Mouse (Mus musculus): ENCODE data around the gene Btnl9. TPM values are rescaled to one million over a fixed set of nuclear protein-coding genes. Genes with fewer than 3 reads are reported as not detected.
A peak's percentile ranks its signal among the peaks of the same experiment; 100 is the strongest.

Btnl9 gene
- 2.8 and 3.0 TPM in 2 replicates for polyA plus RNA-seq (2015; fragmentation: Nextera tagmentation; extraction: Ambion mirVana)

DNA sequence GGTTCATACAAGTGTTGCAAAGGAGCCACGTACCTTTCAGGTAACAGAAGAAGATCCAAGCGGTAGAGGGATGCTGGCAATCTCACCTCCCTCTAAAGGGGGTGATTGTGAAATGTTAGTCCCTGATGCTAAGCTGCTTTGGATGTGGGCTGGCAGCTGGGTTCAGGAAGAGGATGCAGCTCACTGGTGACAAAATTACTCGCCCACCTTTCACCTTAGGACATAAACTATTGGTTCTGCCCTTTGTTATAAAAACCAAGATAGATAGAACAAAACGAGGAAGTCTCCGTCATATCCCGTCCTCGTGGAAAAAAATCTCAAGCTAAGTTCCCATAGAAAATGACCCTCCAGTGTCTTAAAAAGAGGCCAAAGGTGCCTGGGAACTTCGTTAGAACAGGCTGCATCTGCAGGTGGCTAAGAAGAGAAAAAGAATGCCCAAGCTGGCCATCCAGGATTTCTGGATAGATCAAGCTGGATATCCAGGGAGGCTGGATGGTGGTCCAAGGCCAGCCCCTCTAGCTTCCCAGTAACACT, at the start of gene Btnl9:
Btnl9 (minus strand) TSS at position 205 of the 534 bp plus-strand sequence.
- H3K4me2 ChIP-seq = no peak within 1 kb of the TSS
- WGBS = 65% methylated on average over 8 of the region's 8 CpGs
- H3K27ac ChIP-seq (replicated peaks) = 0 out of 2 replicates have a peak within 1 kb of the TSS, but pooled peaks have one; percentile 32
- H3K4me3 ChIP-seq = no peak within 1 kb of the TSS
- no peak within 1 kb of the TSS for H3K9ac ChIP-seq
- H3K27me3 ChIP-seq (replicated peaks) = 0 out of 2 replicates have a peak, but pooled peaks cover 9% of the 10 kb centered on the region
- ATAC-seq (ENCODE audit: extremely low read depth, insufficient number of reproducible peaks, low FRiP score, low TSS enrichment) = no peak
- no peaks in the 10 kb centered on the region for H3K36me3 ChIP-seq
- no peaks in the 10 kb centered on the region for H3K9me3 ChIP-seq
- H3K4me1 ChIP-seq = no peaks in the 10 kb centered on the region

DNA sequence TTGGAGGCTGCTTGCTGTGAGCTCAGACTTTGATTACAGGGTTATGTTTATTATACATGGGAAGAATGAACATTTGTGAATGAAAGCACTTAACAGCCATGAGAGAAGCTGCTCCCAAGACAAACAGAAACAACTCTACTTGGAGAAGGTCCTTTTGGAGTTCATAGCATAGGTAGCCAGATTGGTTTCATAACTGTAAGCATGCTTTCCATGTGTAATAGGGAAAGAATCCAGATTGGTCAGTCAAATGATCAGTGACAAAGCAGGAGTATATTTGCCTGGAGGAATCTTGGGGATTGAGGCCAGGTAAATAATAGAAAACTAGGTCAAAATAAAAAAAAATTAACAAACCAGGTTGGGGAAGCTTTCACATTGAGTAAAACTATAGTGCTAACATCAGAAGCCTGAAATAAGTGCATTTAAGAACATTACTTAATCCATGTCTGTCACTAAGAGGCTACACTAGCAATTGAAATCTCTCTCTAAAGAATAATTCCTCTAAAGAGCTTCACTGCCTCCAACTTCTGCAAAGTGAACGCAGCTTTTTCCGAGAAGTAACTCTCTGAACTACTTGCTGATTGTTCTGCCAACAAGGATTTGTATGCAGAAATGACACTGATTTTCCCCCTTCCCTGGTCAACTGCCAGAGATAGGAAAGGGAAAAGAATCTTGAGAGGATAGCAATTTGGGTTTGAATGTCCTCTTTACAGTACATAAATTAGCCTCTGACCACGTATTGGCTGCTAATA, 48.7 kb upstream of the Btnl9 start:
- H3K9me3 ChIP-seq = no peaks in the 10 kb centered on the region
- no peaks in the 10 kb centered on the region for H3K36me3 ChIP-seq
- WGBS = 55% methylated on average over 3 of the region's 3 CpGs
- H3K9ac ChIP-seq = no peak overlapping the region
- no peak overlapping the region for H3K27ac ChIP-seq (replicated peaks)
- no peaks in the 10 kb centered on the region for H3K4me1 ChIP-seq
- ATAC-seq (ENCODE audit: extremely low read depth, insufficient number of reproducible peaks, low FRiP score, low TSS enrichment) = no peak
- no peaks in the 10 kb centered on the region for H3K27me3 ChIP-seq (replicated peaks)
- no peak overlapping the region for H3K4me3 ChIP-seq
- H3K4me2 ChIP-seq = no peak overlapping the region

GRCm38 (mm10) chr11:49232781-49233180, 45.8 kb upstream of the Btnl9 start:
- Histone ChIP-seq H3K9me3 (no peaks in the 10 kb centered on the region), H3K4me2 (no peak overlapping the region), H3K27ac (replicated peaks) (no peak overlapping the region), H3K9ac (no peak overlapping the region), H3K27me3 (replicated peaks) (no peaks in the 10 kb centered on the region), H3K4me1 (no peaks in the 10 kb centered on the region), H3K36me3 (no peaks in the 10 kb centered on the region), H3K4me3 (no peak overlapping the region)
- no peak for ATAC-seq (ENCODE audit: extremely low read depth, insufficient number of reproducible peaks, low FRiP score, low TSS enrichment)
- WGBS = 71% methylated on average over 3 of the region's 3 CpGs

DNA sequence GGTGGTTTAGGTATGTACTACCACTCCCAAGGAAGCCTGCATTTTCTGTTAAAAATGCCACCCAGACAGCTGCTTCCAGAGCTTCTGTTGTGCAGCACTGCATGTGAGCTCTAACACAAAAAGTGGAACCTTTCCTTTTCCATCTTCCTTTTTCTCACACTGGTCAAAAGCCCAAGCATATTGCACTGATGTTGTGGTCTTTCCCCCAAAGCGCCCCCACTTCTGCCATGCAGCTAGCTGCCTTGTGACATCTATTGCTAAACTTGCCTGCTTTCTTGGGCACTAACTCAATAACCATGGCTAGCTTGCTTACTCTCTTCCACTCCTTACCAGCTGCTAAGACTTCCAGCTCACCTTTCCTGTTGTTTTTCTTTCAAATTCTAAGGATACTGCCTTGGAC, 37.5 kb upstream of the Btnl9 start:
- H3K9me3 ChIP-seq = no peaks in the 10 kb centered on the region
- no peaks in the 10 kb centered on the region for H3K27me3 ChIP-seq (replicated peaks)
- H3K4me3 ChIP-seq = no peak overlapping the region
- no peak overlapping the region for H3K4me2 ChIP-seq
- peaks cover 2% of the 10 kb centered on the region; the same call in 1 of the 2 replicates for H3K36me3 ChIP-seq
- H3K27ac ChIP-seq (replicated peaks) = no peak overlapping the region
- H3K4me1 ChIP-seq = no peaks in the 10 kb centered on the region
- no peak overlapping the region for H3K9ac ChIP-seq
- ATAC-seq (ENCODE audit: extremely low read depth, insufficient number of reproducible peaks, low FRiP score, low TSS enrichment) = no peak
- 68% methylated on average over 1 of the region's 1 CpGs for WGBS

- Histone ChIP-seq H3K4me2 (no peak overlapping the region), H3K4me3 (no peak overlapping the region), H3K4me1 (no peaks in the 10 kb centered on the region), H3K27me3 (replicated peaks) (no peaks in the 10 kb centered on the region), H3K27ac (replicated peaks) (no peak overlapping the region), H3K36me3 (peaks cover 37% of the 10 kb centered on the region), H3K9me3 (no peaks in the 10 kb centered on the region), H3K9ac (no peak overlapping the region)
- no peak for ATAC-seq (ENCODE audit: extremely low read depth, insufficient number of reproducible peaks, low FRiP score, low TSS enrichment)
- WGBS = 92% methylated on average over 2 of the region's 2 CpGs
Measured at GRCm38 (mm10) chr11:49219271-49219670, 32.3 kb upstream of the Btnl9 start.

- Histone ChIP-seq H3K4me1 (no peaks in the 10 kb centered on the region), H3K27ac (replicated peaks) (no peak overlapping the region), H3K36me3 (peaks cover 52% of the 10 kb centered on the region), H3K4me3 (no peak overlapping the region), H3K9me3 (no peaks in the 10 kb centered on the region), H3K9ac (no peak overlapping the region), H3K4me2 (no peak overlapping the region), H3K27me3 (replicated peaks) (no peaks in the 10 kb centered on the region)
- 95% methylated on average over 1 of the region's 1 CpGs for WGBS
- no peak for ATAC-seq (ENCODE audit: extremely low read depth, insufficient number of reproducible peaks, low FRiP score, low TSS enrichment)
Measured at GRCm38 (mm10) chr11:49213505-49213904, 26.5 kb upstream of the Btnl9 start.

DNA sequence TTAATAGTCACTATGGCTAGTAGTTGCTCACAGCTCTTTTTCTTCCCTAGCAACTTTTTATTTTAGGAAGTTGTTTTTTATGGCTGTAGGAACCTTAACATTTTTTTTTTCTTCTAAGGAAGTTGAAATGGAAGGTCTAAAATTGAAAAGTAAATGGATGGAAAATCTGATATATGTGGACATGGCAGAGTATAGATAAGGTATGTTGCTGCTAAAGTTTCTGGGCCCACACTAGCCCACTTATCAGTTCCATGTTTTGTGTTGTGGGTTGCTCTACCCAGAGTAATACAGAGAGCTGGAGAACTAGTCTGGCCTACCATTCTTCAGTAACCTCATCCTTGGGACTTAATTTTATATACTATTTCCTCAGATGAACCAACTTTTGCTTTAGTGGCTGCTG, 25.6 kb upstream of the Btnl9 start:
- no peaks in the 10 kb centered on the region for H3K9me3 ChIP-seq
- H3K4me2 ChIP-seq = no peak overlapping the region
- peaks cover 55% of the 10 kb centered on the region for H3K36me3 ChIP-seq
- no peak overlapping the region for H3K4me3 ChIP-seq
- no peaks in the 10 kb centered on the region for H3K27me3 ChIP-seq (replicated peaks)
- peaks cover under 1% of the 10 kb centered on the region; the same call in 1 of the 2 replicates for H3K4me1 ChIP-seq
- no peak overlapping the region for H3K9ac ChIP-seq
- no peak overlapping the region for H3K27ac ChIP-seq (replicated peaks)
- no peak for ATAC-seq (ENCODE audit: extremely low read depth, insufficient number of reproducible peaks, low FRiP score, low TSS enrichment)

DNA sequence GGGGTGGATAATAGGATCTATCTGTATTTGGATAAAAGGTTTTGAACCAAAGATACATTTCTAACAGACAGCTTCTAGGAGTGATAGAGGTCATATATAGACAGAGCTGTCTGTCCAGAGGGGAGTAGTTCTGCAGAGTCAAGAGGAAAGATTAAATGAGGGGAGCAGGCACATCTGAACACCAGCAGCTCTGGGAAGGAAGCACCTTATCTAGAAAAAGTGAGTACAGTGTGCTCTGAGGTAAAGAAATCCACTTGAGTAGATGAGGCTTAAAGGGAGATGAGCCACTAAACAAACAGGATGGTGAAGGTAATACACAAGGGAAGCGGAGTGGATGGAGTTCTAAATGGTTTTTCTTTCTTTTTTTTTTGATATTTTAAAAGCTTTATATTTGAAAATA, 20.5 kb upstream of the Btnl9 start:
- H3K9me3 ChIP-seq = no peaks in the 10 kb centered on the region
- no peak overlapping the region for H3K4me2 ChIP-seq
- no peaks in the 10 kb centered on the region for H3K27me3 ChIP-seq (replicated peaks)
- H3K9ac ChIP-seq = no peak overlapping the region
- peaks cover 26% of the 10 kb centered on the region for H3K4me1 ChIP-seq
- peaks cover 20% of the 10 kb centered on the region for H3K36me3 ChIP-seq
- 86% methylated on average over 1 of the region's 1 CpGs for WGBS
- ATAC-seq (ENCODE audit: extremely low read depth, insufficient number of reproducible peaks, low FRiP score, low TSS enrichment) = no peak
- no peak overlapping the region for H3K27ac ChIP-seq (replicated peaks)
- H3K4me3 ChIP-seq = no peak overlapping the region

DNA sequence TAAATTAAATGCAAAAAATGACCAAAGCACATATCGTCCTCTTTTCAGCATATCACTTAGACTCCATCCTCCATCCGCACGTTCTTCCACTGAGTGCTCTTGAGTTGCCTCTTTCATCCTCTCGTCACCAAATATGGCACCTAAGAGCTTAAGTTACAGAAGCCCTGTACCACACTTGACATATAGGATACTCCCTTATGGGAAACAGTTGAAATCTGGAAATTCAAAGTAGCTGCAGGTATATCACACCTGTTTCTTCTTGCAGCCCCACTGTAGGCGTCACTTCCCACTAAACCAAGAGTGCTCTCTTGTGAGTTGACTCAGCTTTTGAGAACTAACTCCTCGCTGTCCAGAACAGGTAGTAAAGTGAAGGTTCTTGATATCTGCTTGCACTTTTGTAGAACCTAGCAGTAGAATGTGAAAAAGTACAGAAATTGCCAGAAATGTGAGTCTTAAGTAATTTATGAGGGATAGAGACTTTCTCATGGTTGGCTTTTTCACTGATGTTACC, 18.2 kb upstream of the Btnl9 start:
- no peak overlapping the region for H3K9ac ChIP-seq
- no peak for ATAC-seq (ENCODE audit: extremely low read depth, insufficient number of reproducible peaks, low FRiP score, low TSS enrichment)
- no peaks in the 10 kb centered on the region for H3K9me3 ChIP-seq
- peaks cover 16% of the 10 kb centered on the region for H3K36me3 ChIP-seq
- peak overlapping the region; percentile 88 for H3K4me2 ChIP-seq
- H3K27me3 ChIP-seq (replicated peaks) = no peaks in the 10 kb centered on the region
- H3K4me1 ChIP-seq = peaks cover 32% of the 10 kb centered on the region
- peak overlapping the region; percentile 79 for H3K4me3 ChIP-seq
- WGBS = 66% methylated on average over 6 of the region's 6 CpGs
- H3K27ac ChIP-seq (replicated peaks) = no peak overlapping the region

DNA sequence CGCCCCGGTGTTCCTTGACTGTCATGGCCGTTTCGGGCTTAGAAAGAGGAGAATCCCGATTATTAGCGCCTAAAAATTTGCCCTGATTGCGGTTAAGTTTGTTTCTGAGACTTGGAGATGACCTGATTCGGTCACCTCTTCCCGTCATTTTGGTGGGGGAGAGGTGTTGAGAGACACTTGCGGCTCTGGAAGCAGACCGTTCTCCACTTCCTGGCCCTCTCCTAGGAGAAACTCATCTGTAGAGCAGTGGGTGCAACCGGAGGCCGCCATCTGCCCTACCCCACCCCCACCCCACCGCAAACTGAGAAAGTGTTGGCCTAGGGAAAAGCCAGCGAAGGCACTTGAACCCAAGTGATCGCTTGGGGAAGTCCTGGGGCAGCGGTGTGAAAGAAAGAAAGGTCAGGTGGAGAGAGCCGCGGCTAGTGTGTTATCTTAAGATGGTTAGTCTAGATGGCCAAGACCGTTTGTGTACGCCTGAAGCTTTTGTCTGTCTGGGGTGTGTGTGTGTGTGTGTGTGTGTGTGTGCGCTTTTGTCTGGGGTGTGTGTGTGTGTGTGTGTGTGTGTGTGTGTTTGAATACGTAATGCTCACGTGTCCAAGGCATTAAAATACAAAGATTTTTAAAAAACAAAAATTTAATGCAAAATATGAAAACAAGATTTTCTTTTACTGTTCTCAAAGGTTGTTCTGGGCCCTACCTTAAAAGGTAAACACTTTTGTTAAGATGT, 17.0 kb upstream of the Btnl9 start:
- Histone ChIP-seq H3K27ac (replicated peaks) (peak overlapping the region; percentile 99), H3K4me3 (peak overlapping the region; percentile 79), H3K27me3 (replicated peaks) (no peaks in the 10 kb centered on the region), H3K4me1 (peaks cover 32% of the 10 kb centered on the region), H3K4me2 (peak overlapping the region; percentile 88), H3K9me3 (no peaks in the 10 kb centered on the region), H3K36me3 (peaks cover 16% of the 10 kb centered on the region), H3K9ac (peak overlapping the region; percentile 98)
- under 1% methylated on average over 24 of the region's 24 CpGs for WGBS
- 0 out of 2 replicates have a peak, but pooled peaks have one; percentile 22 for ATAC-seq (ENCODE audit: extremely low read depth, insufficient number of reproducible peaks, low FRiP score, low TSS enrichment)

GRCm38 (mm10) chr11:49203129-49203768, 16.3 kb upstream of the Btnl9 start, which contains the start of gene Zfp62:
Gene Zfp62, plus strand, starts transcription at chr11:49203292.
- peak within 1 kb of the TSS; percentile 88 for H3K4me2 ChIP-seq
- H3K27ac ChIP-seq (replicated peaks) = peak within 1 kb of the TSS; percentile 99
- H3K27me3 ChIP-seq (replicated peaks) = no peaks in the 10 kb centered on the region
- ATAC-seq (ENCODE audit: extremely low read depth, insufficient number of reproducible peaks, low FRiP score, low TSS enrichment) = peak; percentile 90
- H3K9ac ChIP-seq = peak within 1 kb of the TSS; percentile 98
- H3K9me3 ChIP-seq = no peaks in the 10 kb centered on the region
- peaks cover 32% of the 10 kb centered on the region for H3K4me1 ChIP-seq
- H3K4me3 ChIP-seq = peak within 1 kb of the TSS; percentile 79
- under 1% methylated on average over 46 of the region's 47 CpGs for WGBS
- peaks cover 16% of the 10 kb centered on the region for H3K36me3 ChIP-seq
